Mouse (Mus musculus) liver, embryonic 13.5 days (tissue): ENCODE data around the gene Fam129a. TPM values are rescaled to one million over a fixed set of nuclear protein-coding genes. Genes with fewer than 3 reads are reported as not detected.

ENCODE experiments used
- ATAC-seq: fragments of 200-750 bp; cut with Nextera tagmentation; 2 replicates; pipeline ENCODE4 v1.8.0; 2017; ENCODE audit warnings: low read depth, mild to moderate bottlenecking, moderate number of reproducible peaks, moderate library complexity
- DNase-seq: peaks from one replicate; pipeline ENCODE4 v3.0.0; 2022
- H3K27ac ChIP-seq: fragments of 300-500 bp; sonication (generic); 2 replicates; pipeline ENCODE4 v1.5.1; 2015; ENCODE audit warnings: moderate library complexity, mild to moderate bottlenecking, inconsistent platforms
- H3K27me3 ChIP-seq: fragments of 300-500 bp; sonication (generic); 2 replicates; pipeline ENCODE4 v1.6.1; 2015; ENCODE audit warnings: mild to moderate bottlenecking, inconsistent platforms
- H3K36me3 ChIP-seq: fragments of 300-500 bp; sonication (generic); 2 replicates; pipeline ENCODE4 v1.6.1; 2015; ENCODE audit warnings: mild to moderate bottlenecking, inconsistent platforms
- H3K4me1 ChIP-seq: fragments of 300-500 bp; sonication (generic); replicated peaks from 2 replicates; pipeline ENCODE4 v1.6.1; 2015; ENCODE audit warnings: inconsistent platforms
- H3K4me2 ChIP-seq: fragments of 300-500 bp; sonication (generic); 2 replicates; pipeline ENCODE4 v1.6.1; 2015; ENCODE audit warnings: inconsistent platforms, mild to moderate bottlenecking, moderate library complexity
- H3K4me3 ChIP-seq: fragments of 300-500 bp; sonication (generic); replicated peaks from 2 replicates; pipeline ENCODE4 v1.5.1; 2015; ENCODE audit warnings: mild to moderate bottlenecking, inconsistent platforms
- H3K9ac ChIP-seq: fragments of 300-500 bp; sonication (generic); 2 replicates; pipeline ENCODE4 v1.6.1; 2015; ENCODE audit warnings: mild to moderate bottlenecking, inconsistent platforms
- H3K9me3 ChIP-seq: fragments of 300-500 bp; sonication (generic); replicated peaks from 2 replicates; pipeline ENCODE4 v1.6.1; 2016; ENCODE audit warnings: inconsistent platforms
- WGBS: fragments of 180-500 bp; shearing (Covaris S2); methylation state at CpG from one replicate; pipeline ENCODE4 v1.1.7; 2015; ENCODE audit not compliant: insufficient replicate concordance; 5-methylcytosine and 5-hydroxymethylcytosine counted together
- polyA plus RNA-seq: library from polyadenylated mRNA; unstranded; fragments of >200 nt; fragmentation: Nextera tagmentation; extraction: Ambion mirVana; gene quantifications from 2 replicates; pipeline ENCODE4 v1.2.1, GENCODE M21; 2015

Gene Fam129a
- polyA plus RNA-seq, result 2.5 and 3.0 TPM in 2 replicates

- WGBS, result 5% methylated on average over 46 of the region's 46 CpGs
Measured at GRCm38 (mm10) chr1:151570981-151571837, at the start of gene Fam129a. Gene Fam129a (plus strand): TSS chr1:151571186.

GRCm38 (mm10) chr1:151526701-151527100 lies 44.3 kb upstream of the Fam129a start:
- H3K27ac ChIP-seq, result no peak overlapping the region
- H3K4me2 ChIP-seq, result no peak overlapping the region
- H3K9me3 ChIP-seq, result no peaks in the 10 kb centered on the region
- no peak overlapping the region for H3K4me3 ChIP-seq
- H3K36me3 ChIP-seq, result no peaks in the 10 kb centered on the region
- no peaks in the 10 kb centered on the region for H3K27me3 ChIP-seq
- WGBS, result 71% methylated on average over 3 of the region's 3 CpGs
- ATAC-seq (no peak), DNase-seq (no peak)
- no peaks in the 10 kb centered on the region for H3K4me1 ChIP-seq
- H3K9ac ChIP-seq, result no peak overlapping the region

More at GRCm38 (mm10) chr1:151570981-151571837, at the start of gene Fam129a:
- Histone ChIP-seq H3K27ac (no peak within 1 kb of the TSS), H3K4me1 (peaks cover 20% of the 10 kb centered on the region), H3K36me3 (no peaks in the 10 kb centered on the region), H3K4me2 (peak within 1 kb of the TSS; percentile 79), H3K9me3 (no peaks in the 10 kb centered on the region), H3K4me3 (peak within 1 kb of the TSS; percentile 55), H3K9ac (peak within 1 kb of the TSS; percentile 60), H3K27me3 (peaks cover 21% of the 10 kb centered on the region)
- DNase-seq, result no peak
- peak; percentile 66 for ATAC-seq

- no peak overlapping the region for H3K27ac ChIP-seq
- H3K4me3 ChIP-seq, result no peak overlapping the region
- ATAC-seq (no peak), DNase-seq (no peak)
- no peak overlapping the region for H3K9ac ChIP-seq
- H3K27me3 ChIP-seq, result no peaks in the 10 kb centered on the region
- WGBS, result 71% methylated on average over 6 of the region's 6 CpGs
- no peaks in the 10 kb centered on the region for H3K9me3 ChIP-seq
- no peaks in the 10 kb centered on the region for H3K36me3 ChIP-seq
- H3K4me2 ChIP-seq, result no peak overlapping the region
- H3K4me1 ChIP-seq, result no peaks in the 10 kb centered on the region
Measured at GRCm38 (mm10) chr1:151543796-151544477, 27.0 kb upstream of the Fam129a start.

GRCm38 (mm10) chr1:151544581-151544980 lies 26.4 kb upstream of the Fam129a start:
- no peak overlapping the region for H3K4me2 ChIP-seq
- ATAC-seq (no peak), DNase-seq (no peak)
- H3K27ac ChIP-seq, result no peak overlapping the region
- no peak overlapping the region for H3K4me3 ChIP-seq
- H3K9ac ChIP-seq, result no peak overlapping the region
- 35% methylated on average over 3 of the region's 3 CpGs for WGBS
- no peaks in the 10 kb centered on the region for H3K4me1 ChIP-seq
- H3K9me3 ChIP-seq, result no peaks in the 10 kb centered on the region
- H3K36me3 ChIP-seq, result no peaks in the 10 kb centered on the region
- H3K27me3 ChIP-seq, result no peaks in the 10 kb centered on the region

GRCm38 (mm10) chr1:151545571-151545970 lies 25.4 kb upstream of the Fam129a start:
- DNase-seq (no peak), ATAC-seq (no peak)
- WGBS, result 66% methylated on average over 7 of the region's 7 CpGs
- Histone ChIP-seq H3K9me3 (no peaks in the 10 kb centered on the region), H3K4me3 (no peak overlapping the region), H3K27me3 (no peaks in the 10 kb centered on the region), H3K4me1 (no peaks in the 10 kb centered on the region), H3K4me2 (no peak overlapping the region), H3K27ac (no peak overlapping the region), H3K36me3 (no peaks in the 10 kb centered on the region), H3K9ac (no peak overlapping the region)

GRCm38 (mm10) chr1:151548896-151549610 lies 21.9 kb upstream of the Fam129a start:
- ATAC-seq (no peak), DNase-seq (no peak)
- H3K27me3 ChIP-seq, result no peaks in the 10 kb centered on the region
- H3K9ac ChIP-seq, result no peak overlapping the region
- no peaks in the 10 kb centered on the region; the same call in 1 of the 2 replicates for H3K4me1 ChIP-seq
- WGBS, result 65% methylated on average over 8 of the region's 8 CpGs
- H3K4me3 ChIP-seq, result no peak overlapping the region
- no peak overlapping the region for H3K4me2 ChIP-seq
- no peaks in the 10 kb centered on the region for H3K36me3 ChIP-seq
- no peaks in the 10 kb centered on the region for H3K9me3 ChIP-seq
- H3K27ac ChIP-seq, result no peak overlapping the region

- 58% methylated on average over 7 of the region's 7 CpGs for WGBS
- Histone ChIP-seq H3K9me3 (no peaks in the 10 kb centered on the region), H3K27ac (no peak overlapping the region), H3K27me3 (no peaks in the 10 kb centered on the region), H3K36me3 (no peaks in the 10 kb centered on the region), H3K9ac (no peak overlapping the region), H3K4me1 (no peaks in the 10 kb centered on the region; the same call in 1 of the 2 replicates), H3K4me3 (no peak overlapping the region), H3K4me2 (no peak overlapping the region)
- DNase-seq (no peak), ATAC-seq (no peak)
Measured at GRCm38 (mm10) chr1:151549794-151550193, 21.2 kb upstream of the Fam129a start.

- Histone ChIP-seq H3K4me2 (0 out of 2 replicates have a peak overlapping the region, but pooled peaks have one; percentile 25), H3K27me3 (no peaks in the 10 kb centered on the region), H3K4me1 (no peaks in the 10 kb centered on the region; the same call in 1 of the 2 replicates), H3K36me3 (no peaks in the 10 kb centered on the region), H3K9ac (no peak overlapping the region), H3K27ac (no peak overlapping the region), H3K4me3 (no peak overlapping the region), H3K9me3 (no peaks in the 10 kb centered on the region)
- DNase-seq (no peak), ATAC-seq (no peak)
- 50% methylated on average over 19 of the region's 19 CpGs for whole genome bisulfite sequencing
Measured at GRCm38 (mm10) chr1:151550587-151551479, 20.2 kb upstream of the Fam129a start.

- H3K4me1 ChIP-seq, result no peaks in the 10 kb centered on the region
- 62% methylated on average over 11 of the region's 11 CpGs for WGBS
- H3K4me3 ChIP-seq, result no peak overlapping the region
- ATAC-seq, result no peak
- no peaks in the 10 kb centered on the region for H3K36me3 ChIP-seq
- H3K4me2 ChIP-seq, result no peak overlapping the region
- no peaks in the 10 kb centered on the region for H3K27me3 ChIP-seq
- no peaks in the 10 kb centered on the region for H3K9me3 ChIP-seq
- H3K9ac ChIP-seq, result no peak overlapping the region
- no peak overlapping the region for H3K27ac ChIP-seq
- DNase-seq, result no peak
Measured at GRCm38 (mm10) chr1:151560536-151560935, 10.4 kb upstream of the Fam129a start.

- no peak overlapping the region for H3K4me2 ChIP-seq
- no peaks in the 10 kb centered on the region for H3K27me3 ChIP-seq
- H3K9me3 ChIP-seq, result no peaks in the 10 kb centered on the region
- 48% methylated on average over 5 of the region's 5 CpGs for WGBS
- DNase-seq, result no peak
- no peak for ATAC-seq
- no peaks in the 10 kb centered on the region for H3K4me1 ChIP-seq
- no peak overlapping the region for H3K4me3 ChIP-seq
- no peak overlapping the region for H3K9ac ChIP-seq
- H3K27ac ChIP-seq, result no peak overlapping the region
- no peaks in the 10 kb centered on the region for H3K36me3 ChIP-seq
Measured at GRCm38 (mm10) chr1:151563401-151563800, 7.6 kb upstream of the Fam129a start.
